Mouse (Mus musculus) yolk sac, embryonic 10.5 days (tissue): ENCODE measurements around the gene Cplane1.
"Not testable (repeated sequence)": the region's sequence is repeated elsewhere in the genome, so short reads cannot be mapped to it uniquely, and the experiment has no call there.

Source experiments
- DNase-seq: peaks from one replicate; pipeline ENCODE4 v3.0.0-alpha.2; 2017; ENCODE audit warnings: low spot score

The Cplane1 gene

DNA sequence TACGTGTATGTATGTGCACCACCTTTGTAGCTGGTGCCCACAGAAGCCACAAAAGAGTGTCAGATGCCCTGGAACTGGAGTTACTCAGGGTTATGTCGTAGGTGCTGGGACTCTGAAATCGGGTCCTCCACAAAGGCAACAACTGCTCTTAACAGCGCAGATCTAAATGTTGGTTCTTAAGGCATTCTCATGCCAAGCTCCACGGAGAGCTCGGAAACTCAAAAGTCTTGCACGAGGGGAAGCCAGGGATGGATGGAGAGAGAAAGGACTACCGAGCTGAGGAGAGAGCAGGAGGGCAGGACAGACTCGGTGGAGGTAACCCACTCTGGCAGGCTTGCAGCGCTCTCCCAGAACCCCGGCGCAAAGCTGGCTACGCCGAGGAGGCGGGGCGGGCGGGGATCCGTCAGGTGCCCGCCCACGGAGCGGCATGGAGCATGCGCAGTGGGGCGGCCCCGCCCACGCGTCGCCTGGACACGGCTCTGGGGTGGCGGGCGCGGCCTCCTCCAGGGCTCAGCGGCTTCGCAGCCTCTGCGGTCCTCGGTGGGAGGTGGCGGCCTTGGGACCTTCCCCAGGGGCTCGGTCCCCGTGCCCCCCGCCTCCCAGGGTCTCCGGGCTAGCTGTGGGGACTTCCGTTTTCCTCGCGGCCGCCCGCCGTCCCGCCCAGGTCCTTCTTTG is at the start of gene Cplane1:
Cplane1 (plus strand) TSS at position 516 of the 675 bp plus-strand sequence.
- DNase-seq, result peak; percentile 90

DNA sequence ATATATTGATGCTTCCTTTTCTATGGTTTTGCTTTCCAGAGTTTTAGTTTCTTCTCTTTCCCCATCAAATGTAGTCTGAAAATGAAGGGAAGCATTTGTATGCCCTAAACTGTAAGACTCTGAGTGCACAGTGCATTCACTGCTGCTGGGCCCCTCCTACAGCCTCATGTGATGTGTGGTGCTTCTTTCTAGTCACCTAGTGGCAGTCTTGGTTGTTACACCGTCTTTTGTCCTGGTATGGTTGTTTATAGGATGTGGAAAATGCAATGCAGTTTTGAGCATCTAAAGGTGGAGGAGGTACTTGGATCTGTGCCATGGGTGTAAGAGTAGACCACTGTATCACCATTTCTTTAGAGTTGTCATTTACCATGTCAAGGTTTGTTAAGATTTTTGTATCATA is 39.6 kb upstream of the Cplane1 start:
- DNase-seq, result no peak

DNA sequence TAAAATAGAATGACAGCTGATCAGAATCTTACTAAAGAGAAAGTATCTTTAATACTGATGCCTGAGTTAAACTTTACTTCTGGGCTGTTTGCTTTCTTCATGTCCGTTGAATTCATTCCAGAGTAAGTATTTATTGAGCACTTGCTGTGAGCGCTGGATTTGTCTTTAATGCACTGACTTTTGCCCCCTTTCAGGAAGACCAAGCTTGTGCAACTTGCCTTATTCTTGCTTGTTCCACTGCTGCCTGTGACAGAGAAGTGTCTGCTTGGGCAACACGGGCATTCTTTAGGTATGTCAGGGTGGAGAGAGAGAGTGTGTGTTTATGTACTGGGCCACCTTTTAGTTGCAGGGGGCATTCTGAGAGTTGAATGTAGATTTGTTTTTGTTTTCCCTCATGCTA is 37.6 kb upstream of the Cplane1 start:
- DNase-seq, result peak; percentile 36

DNA sequence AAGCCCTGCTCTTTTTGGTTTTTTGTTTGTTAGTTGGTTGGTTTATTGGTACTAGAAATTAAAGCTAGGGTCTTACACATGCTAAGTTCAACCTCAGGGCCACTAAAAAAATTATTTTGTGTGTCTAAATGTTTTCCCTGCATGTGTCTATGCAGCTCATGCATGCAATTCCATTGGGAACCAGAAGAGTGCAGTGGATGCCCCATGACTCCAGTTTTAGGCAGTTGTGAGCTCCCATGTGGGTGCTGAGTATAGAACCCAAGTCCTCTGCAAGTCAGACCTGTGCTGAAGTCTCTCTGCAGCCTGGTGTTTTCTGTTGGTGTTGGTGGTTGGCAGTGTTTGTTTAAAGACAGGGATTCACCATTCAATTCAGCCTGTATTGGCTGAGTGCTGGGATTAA is 37.1 kb upstream of the Cplane1 start:
- DNase-seq, result no peak

DNA sequence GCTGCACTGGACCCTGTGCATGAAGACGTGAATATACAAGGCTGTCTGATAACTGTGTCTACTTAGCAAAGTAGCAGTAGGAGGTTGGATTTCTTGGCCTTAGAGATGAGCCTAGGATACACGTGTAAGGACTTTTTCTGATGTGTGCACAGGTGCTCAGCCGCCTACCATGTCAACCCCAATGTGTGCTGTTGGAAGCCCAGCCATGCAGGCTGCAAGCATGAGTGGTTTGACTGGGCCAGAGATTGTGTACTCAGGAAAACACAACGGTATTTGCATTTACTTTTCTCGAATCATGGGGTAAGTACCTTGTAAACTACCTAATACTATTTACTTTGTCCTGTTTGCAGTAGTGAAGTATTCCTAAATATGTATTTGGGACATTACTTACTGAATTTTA is 33.3 kb upstream of the Cplane1 start:
- DNase-seq, result no peak

DNA sequence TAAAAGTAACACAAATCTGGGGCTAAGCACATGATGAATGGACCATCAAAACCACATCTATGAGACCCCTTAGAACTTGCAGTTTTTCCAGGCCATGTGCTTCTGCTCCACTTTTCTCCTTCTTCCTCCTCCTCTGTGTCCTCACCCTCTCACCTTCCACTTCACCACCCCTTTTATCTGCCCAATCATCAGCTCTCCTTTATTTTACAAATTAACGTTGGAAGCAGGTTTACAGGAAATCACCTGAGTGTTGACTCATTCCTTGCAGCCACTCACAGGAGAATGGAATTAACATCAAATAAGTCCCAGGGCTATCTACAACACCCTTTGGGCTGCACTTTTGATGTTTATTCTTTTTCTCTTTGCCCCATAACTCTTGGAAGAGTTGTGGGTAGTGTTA is 7.1 kb upstream of the Cplane1 start:
- no peak for DNase-seq

DNA sequence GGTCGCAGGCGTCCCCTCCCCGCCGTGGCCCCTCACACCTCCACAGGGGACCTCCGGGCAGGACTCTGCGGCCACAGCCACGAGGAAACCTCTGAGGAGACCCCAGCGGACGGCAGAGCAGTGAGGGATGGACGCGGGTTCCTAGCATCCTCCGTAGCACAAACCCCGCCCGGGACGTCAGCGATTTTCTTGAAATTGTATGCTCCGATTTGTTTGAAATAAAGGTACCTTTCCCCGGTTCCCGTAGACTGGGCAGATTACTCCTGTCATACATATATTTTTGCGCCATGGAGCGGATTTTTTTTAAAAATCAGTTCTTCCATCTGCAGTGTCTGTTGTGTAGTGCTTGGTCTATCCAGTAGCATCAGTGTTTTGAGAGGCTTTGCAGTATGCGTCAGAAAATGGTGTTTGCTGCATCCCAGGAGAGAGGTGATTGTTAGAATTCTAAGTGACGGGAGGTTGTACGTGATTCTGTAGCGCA is 400 bp downstream of the Cplane1 start:
- DNase-seq, result no peak

DNA sequence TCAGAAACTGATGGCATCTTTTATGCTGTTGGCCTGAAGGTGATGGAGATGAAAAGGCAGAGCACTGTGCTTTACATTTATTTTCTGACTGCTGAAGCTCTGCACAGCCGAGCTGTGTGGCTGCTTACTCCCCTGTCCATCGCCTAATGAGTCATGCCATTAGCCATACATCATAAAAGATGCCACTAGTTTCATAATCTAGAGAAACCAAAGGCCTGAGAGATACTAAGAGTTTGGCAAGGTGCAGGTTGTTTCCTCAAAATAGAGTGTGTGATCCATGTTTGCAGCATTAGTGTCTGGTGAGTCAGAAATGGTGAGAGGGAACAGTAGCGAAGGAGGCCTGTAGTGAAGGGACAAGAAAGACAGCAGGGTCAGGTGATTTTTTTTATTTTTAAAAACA is 20.7 kb downstream of the Cplane1 start:
- DNase-seq, result no peak

DNA sequence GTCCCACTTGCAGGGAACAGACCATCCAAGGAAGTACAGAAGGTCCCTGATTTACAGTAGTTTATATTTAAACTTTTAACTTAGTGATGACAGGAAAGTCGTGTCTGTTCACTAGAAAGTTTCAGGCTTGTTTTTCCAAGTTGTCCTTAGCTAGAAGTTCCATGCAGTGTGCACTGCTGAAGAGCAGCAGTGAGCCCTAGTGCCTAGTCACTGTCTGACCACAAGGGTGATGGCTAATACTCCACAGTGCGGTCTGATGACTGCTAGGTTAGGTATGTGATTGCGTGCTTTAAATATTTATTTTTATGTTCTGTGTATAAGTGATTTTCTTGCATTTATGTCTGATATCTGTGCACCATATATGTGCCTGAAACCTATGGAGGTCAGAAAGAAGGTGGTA is 21.5 kb downstream of the Cplane1 start:
- no peak for DNase-seq

DNA sequence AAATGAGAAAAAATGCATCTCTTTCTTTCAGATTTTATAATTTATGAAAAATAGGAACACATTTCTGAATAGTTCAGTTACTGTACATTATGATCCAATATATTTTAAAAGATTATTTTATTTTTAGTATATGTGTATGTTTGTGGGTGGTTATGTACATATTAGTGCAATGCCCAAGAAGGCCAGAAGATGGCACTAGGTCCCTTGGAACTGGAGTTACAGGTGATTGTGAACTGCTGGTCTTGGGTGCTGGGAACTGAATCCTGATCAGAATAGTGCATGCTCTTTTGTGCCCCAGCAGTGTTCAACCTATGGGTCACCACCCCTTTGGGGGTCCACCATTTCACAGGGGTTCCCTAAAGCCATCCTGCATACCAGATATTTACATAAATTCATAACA is 31.4 kb downstream of the Cplane1 start:
- DNase-seq, result no peak

DNA sequence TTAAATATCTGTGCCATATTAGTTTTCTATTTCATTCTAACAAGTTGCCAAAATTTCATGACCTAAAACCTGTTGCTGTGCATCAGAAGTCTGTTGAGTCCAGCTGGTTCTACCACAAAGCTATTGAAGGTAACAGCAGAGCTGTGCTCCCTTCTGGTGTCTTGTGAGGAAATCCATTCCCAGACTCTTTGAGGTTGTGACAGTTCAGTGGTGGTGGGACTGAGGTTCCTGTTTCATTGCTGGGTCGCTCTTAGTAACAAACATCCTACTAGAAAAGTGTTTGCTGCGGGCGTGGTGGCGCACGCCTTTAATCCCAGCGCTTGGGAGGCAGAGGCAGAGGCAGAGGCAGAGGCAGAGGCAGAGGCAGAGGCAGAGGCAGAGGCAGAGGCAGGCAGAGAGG is 39.5 kb downstream of the Cplane1 start:
- DNase-seq, result no peak

DNA sequence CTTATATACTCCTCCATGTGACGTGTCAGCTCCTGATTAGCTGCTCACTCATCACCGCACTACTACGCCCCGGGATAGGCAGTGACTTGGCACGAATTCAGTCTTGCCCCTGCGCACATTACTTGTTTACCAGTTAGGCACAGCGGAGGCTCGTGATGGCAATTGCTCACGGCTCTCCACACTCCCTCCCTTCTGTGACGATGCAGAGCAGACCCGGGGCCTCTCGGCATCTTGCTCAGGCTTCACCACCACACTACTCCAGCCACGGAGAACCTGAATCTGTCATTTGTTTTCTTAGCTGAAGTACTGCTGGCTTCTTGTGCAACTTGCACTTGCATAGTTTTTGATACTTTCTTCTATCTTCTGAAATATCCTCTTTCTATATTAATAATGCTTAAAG is 45.9 kb downstream of the Cplane1 start:
- no peak for DNase-seq

DNA sequence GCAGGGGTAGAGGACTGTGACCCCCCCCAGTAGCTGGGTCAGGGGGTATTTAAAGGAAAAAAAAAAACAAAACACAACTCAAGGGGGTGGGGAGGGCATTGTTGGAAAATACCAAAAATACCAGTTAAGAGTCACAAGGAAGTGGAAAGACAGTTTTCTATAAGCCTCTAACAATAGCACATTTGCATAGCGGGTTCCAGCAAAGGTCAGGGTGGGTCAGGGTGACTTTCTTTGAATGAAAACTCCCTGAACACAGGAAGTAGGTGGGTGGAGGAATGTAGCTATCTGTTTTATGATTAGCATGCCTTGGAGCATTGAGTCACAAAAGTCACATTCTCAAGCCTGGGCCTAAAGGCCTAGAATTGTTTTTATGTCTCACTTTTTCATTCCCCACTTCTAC is 65.3 kb downstream of the Cplane1 start:
- DNase-seq, result not testable (repeated sequence)

DNA sequence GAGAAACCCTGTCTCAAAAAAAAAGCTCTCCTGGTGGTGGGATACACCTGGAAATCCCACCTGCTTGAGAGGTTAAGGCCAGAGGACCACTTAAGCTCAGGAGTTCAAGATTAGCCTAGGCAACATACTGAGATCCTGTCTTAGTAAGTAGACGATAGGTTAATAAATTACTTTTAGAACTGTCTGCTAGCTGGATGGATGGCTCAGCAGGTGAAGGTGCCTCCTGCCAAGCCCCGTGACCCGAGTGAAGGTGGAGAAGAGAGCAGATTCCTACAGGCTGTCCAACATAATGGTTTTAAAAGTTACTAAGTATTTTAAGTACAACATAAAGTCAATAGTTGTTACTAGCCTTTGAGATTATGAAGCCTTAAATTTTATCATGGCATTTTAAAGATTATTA is 97.0 kb downstream of the Cplane1 start:
- peak; percentile 30 for DNase-seq

DNA sequence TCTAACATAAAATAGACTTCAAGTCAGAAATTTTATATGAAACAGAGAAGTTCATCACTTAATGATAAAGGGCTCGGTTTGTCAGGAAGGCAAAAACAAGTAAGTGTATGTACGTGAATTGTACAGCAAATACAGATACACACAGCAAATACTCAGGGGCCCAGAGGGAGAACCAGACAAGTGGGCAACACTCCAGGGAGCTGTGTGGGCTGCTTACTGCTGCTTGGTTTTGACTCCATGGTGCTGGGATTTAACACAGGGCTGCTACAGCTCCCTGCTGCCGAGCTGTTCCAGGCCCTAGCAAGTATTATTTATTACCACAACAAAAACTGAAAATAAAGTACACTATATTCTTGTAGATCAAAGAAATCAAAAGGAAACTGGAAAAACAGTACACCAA is 98.3 kb downstream of the Cplane1 start:
- no peak for DNase-seq

DNA sequence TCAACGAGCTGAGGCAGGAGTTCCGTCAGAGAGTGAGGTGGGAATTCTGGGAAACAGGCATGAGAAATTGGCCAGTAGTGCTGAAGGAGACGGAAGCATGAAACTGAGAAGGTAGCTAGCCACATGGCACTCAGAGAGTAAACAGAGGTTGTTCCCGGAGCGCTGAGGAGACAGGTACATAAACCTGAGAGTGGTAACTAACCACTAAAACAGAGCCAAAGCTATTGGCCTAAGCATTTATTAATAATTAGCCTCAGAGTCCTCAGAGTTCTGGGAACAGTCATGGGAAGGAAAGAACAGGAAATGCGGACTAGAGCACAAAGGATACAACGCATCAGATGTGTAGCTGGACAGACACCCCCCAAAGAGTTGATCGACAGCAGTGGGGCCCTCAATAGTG is 99.3 kb downstream of the Cplane1 start:
- DNase-seq, result peak; percentile 57

DNA sequence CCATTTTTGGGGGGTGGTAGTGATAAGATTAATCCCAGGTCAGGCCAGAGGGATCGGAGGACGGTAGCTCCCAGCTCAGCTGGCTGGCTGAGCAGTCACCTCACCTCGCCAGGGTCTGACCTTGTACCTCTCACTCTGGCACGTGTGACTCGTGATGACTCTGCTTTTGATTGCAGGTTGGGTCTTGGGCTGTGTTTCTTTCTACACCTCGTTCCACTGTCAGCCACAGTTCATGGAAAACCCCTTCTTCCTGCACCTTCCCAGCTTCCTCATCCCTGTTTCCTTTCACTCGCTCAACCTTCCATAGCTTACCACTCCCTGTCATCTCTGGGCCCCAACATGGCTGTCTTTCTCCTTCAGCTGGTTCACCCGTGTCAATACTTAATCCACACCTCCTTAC is 103.0 kb downstream of the Cplane1 start:
- DNase-seq, result no peak

DNA sequence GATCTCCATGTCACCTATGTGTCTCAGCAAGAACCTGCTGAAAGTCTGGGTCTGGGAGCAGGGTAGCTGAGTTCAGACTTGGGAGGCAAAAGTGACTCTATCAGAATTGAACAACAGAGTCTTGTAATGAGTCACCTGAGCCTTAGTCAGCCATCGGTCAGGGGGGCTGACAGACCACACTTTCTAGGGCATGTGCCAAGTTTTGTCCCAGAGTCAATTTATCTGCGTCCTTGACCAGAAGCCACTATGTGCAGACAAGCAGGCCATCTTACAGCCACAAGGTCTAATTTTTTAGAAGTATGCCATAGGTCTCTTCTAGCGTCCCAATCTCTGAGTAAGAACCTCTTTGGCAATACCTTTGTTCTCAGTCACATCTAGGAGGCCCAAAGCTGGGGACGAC is 109.0 kb downstream of the Cplane1 start:
- DNase-seq, result not testable (repeated sequence)

DNA sequence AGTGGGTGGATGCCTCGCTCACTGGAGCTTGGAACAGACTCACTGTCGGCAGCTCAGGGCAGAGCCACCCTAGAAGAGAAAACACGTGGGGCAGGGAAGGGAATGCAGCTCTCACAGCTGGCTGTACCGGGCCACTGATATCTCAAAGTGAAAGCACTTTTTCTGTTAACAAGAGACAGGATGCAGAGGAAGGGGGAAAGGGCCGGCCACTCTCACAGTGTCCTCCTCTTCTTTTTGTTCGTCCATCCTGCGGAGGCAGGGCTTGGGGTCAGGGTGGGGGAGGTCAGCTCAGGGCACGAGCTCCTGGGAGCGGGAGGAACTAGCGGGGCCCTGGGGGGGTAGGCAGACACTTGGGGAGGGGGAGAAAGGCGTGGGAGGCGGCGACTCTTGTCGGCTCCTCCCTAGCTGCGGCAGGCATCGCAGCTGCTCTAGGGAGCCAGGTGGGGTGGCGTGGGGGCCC is 110.4 kb downstream of the Cplane1 start:
- peak; percentile 28 for DNase-seq

DNA sequence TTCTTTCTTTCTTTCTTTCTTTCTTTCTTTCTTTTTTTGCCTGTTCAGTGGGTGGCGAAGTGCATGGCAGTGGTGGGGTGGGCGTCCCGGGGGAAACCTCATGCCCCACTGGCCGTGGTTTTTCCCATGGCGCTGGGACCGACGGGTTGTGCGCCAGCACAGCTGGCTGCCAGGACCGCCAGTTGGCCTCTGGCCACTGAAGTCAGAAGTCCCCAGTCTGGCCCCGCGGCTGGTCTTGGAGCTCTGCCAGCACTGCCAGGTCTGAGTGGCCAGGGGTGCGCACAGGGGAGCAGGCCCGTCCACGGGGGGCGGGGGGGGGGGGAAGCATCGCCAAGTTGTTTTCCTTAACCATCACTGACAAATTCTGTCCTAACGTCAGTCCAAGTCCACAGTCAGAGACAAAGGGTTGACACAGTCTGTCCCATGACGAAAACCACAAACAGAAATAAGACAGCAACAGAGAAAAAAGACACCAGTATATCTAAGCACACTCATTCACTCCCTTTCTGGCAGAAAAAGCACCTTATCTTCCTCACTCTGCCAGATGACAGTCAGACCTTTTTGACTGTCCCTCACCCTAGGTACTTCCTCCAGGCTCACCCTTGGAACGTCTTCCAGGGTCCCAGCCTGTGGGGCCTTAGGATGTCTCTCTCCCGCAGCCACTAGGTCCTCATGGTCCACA is 111.2 kb downstream of the Cplane1 start:
- DNase-seq, result no peak

DNA sequence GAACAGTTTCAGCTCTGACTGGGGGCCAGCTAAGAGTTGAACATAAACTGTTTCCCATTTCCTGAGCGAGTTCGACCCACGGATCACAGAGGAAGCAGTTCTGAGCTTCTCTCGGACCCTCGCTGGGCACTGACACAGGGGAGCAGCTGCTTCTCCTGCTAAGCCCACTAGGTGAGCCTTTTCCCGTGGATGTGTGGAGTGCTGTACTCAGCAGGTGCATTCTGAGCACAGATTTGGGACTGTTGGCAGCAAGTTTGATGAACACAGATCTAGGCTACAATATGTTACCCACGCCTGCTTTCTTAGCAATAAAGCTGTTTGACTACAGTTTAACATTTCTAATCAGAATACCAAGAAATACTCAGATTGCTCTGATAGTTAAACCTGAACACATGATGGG is 112.8 kb downstream of the Cplane1 start:
- DNase-seq, result no peak

DNA sequence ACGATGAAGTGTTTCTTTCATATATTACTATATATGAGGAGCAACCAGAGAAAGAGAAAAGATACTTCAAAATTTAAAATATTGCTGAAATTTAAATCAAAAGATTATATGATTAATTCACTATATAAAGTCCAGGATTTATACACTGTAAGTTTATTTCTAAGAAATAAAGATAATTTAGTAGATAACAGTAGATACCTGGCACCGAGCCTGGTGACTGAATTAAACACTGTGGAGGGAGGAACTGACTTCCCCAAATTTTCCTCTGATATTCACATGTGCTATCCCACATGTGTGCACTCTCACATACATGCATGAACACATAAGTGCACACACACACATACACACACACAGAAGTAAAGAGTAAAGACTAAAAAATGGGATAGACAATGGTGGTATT is 113.2 kb downstream of the Cplane1 start:
- no peak for DNase-seq

DNA sequence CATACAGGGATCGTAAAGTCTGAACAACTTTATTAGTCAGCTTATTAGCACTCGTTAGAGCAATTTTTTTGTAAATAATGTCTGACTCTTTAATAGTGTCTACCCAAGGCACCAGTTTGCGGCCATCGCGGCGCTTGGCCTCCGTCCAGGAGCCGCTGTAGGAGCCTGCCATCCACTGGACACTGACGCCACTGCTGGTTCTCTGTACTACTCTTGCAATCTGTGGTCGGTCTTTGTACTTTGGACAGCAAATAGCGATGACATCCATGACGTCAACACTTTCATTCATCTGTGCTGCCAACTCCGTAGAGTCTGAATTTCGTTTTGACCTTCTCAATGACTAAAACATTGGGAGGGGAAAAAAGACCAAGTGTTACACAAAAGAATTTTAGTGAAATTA is 122.3 kb downstream of the Cplane1 start:
- DNase-seq, result peak; percentile 57

DNA sequence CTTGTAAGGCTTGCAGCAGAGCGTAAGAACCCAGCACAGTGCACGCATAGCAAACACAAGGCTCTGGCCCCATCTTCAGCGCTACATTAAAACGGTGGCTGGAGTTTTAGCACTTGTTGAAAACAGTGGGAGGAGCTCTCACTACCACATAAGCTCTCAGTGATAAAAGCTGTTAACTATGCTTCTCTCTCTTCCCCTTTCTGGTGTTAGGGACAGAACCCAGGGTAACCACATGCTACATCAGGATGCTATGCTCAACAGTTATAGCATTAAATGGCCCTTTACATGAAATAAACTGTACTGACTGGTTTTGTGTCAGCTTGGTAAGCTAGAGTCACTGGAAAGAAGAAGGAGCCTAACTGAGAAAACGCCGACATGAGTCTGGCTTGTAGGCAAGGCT is 125.2 kb downstream of the Cplane1 start:
- DNase-seq, result no peak
